Mouse (Mus musculus) gastrocnemius, adult 18-20 months (tissue): ENCODE measurements around the gene Degs1. TPM values are rescaled to one million over a fixed set of nuclear protein-coding genes. Genes with fewer than 3 reads are reported as not detected.

Experiments used
- DNase-seq: peaks from one replicate; pipeline ENCODE4 v3.0.0; 2021; ENCODE audit warnings: low spot score
- total RNA-seq, 2 experiments: library from RNA; stranded (reverse); gene quantifications; 2 replicates each; pipeline ENCODE4 v1.2.3; 2021

The Degs1 gene
- total RNA-seq, 2 experiments from 2014 or later = 15.8 to 17.0 TPM

DNA sequence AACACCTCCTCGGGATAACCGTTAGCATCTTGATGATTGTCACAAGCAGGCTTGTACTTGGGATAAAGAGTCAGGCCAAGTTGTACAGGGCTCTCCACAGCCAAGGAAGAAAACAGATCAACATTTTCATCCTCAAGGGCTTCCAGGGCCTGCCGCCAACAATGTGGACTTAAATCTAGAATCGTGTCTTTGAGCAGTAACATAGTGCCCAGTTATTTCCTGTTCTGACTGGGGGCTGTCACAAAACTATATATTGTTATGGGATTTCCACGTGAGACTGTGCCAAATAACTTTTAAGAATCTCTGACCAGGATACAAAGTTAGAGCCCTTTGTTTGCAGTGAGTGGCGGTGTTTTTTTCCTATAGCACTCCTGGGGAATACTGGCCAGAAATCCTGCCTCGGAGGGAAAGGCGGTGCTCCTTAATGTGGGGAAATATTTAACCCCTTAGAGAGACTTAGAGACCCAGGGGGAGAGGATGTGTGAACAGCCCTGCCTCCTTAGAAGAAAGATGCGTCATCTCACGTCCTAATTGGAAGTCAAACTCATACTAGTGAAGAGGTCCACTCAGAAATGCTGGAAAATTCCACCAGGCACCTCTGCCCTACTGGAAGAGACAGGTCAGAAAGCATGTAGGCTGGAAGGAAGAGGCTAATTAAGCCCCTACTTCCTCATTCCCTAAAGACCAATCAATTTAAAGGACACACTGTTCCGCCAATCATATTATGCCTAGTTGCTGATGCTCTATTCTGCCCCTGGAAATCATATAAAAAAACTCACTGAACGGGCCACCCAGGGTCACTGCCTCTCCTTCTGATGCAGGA, 55.3 kb downstream of the Degs1 start:
- no peak for DNase-seq

DNA sequence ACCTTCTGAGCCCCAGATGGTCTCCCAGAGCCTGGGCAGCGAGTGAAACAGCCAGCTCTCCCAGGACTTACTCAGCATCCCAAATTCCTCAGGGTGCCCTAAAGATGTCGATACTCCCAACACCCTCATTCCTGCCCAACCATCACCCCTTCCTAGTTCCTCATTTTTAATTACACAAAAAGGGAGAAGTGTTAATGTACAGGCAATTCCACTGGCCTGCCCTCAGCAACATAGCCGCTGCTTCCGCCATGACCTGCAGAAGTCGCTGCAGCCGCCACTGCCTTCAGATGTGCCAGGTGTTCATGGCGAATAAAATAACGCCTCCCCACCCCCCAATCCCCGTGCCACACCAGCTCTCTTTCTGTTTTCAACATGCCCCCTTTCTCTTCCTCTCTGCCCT, 56.3 kb downstream of the Degs1 start:
- DNase-seq = no peak

Other genes starting within 250 kb of the Degs1 start
- gene Srp9, start 158.1 kb downstream of the Degs1 start, total RNA-seq = 10 to 100 TPM; 43.1 to 44.7 TPM
- gene Vmn1r1, start 118.3 kb downstream of the Degs1 start, total RNA-seq = not detected
- 10 to 100 TPM; 21.0 to 22.1 TPM for gene Fbxo28, start 58.8 kb upstream of the Degs1 start, total RNA-seq
- 10 to 100 TPM in 1 of 2 experiments, 1 to 10 TPM in 1; 9.1 to 10.7 TPM for gene Trp53bp2, start 126.4 kb upstream of the Degs1 start, total RNA-seq
- 10 to 100 TPM; 50.2 to 54.2 TPM for gene Capn2, start 234.8 kb upstream of the Degs1 start, total RNA-seq